Mouse (Mus musculus) 416B (cell line): Measurements from ENCODE around the gene Pdilt.

ENCODE experiments used
- DNase-seq: peaks from one replicate; pipeline ENCODE4 v3.0.0; 2011; ENCODE audit warnings: low read depth

Pdilt gene

GRCm38 (mm10) chr7:119511143-119511542 is 12.1 kb downstream of the Pdilt start:
- DNase-seq: no peak

GRCm38 (mm10) chr7:119490041-119490780 is 33.1 kb downstream of the Pdilt start:
- DNase-seq: no peak

DNA sequence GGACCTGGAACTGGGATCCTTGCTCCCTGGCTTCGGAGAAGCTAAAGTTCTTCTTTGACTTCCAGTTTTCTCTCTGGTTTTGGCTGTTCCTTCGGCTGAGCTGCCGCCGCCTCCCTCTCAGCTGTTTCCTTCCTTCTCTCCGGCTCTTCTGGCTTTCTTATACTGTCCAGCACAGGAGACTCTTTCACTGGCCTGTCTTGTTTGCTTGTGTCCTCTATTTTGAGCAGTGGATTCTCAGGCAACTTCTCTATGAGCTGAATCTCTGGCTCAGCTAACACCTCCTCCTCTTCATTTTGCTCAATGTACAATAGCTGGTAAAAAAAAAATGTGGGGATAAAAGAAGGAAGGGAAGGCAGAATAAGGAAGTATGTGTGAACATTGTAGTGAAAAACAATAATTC is 36.6 kb downstream of the Pdilt start:
- DNase-seq: no peak

DNA sequence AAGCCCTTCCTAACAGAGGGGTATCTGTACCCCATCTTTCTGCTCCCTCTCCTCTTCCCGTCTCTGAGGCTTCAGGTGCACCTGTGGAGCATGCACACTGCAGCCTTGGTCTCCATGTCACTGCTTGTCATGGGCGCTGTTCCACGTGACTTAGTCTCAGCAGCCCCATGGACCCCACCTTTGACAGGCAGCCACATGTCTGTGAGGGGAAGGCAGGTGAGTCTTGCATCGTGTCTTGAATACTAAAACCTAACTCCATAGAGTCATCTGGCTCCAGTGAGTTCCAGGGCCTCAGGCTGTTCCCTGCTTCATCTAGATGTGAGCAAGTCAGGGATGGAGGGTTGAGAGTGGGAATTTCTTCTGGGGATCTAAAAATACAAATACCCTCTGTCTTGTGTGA is 39.1 kb downstream of the Pdilt start:
- no peak for DNase-seq

DNA sequence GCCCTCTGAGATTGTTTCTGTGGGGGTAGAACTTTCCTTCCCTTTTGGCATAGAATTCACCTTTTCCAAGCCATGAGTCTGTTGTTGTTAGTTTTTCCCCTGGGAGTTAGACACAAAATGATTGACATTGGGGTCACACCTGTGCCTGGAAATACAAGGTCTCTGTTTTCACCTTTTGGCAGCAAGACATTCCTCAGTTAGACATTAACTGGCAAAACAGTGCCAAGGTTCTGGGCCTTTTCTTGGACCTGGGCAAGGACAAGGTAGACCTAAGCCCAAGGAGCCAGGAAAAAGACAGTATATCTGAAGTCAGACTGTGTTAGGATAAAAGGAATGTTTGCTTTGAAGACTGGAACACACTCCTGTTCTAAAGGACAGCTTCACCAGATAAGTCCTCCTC is 44.0 kb downstream of the Pdilt start, which contains the start of gene Umod:
TSS of gene Umod (minus strand) at position 27 of the 400 bp plus-strand sequence.
- DNase-seq: no peak

DNA sequence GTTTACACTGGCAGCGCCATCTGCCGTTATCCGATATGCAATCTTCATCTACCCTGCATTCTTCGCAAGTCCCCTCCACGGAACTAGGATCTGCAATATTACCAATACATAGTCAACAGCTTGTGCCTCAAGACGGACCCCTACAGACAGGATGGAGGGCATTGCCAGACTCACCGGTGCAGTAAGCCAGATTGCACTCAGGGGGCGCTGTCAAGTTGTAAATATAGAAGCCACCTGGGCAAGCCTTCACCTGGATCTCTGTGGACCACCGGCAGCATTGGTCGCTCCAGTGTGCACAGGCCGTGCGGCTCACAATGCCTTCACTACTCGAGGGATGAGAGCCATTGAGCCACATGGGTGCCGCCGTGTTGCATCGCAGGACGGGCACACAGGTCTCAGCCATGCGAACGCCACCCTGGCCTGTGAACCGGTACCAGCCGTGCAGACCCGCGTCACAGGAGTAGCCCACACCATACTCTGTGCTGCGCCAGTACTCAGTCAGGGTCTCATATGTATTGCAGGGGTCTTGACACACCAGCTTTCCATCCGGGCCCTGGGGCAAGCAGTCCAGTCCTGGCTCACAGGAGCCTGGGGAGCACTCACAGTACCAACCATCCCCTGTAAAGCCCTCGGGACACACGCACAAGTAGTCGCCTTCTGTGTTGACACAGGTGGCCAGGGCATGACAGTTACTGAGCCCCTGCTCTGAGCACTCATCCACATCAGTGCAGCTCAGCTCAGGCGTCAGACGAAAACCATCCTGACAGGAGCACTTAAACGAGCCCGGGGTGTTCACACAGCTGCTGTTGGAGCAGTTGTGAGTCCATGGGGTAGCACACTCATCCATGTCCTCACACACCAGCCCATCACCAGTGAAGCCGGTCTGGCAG is 46.5 kb downstream of the Pdilt start:
- DNase-seq: no peak

DNA sequence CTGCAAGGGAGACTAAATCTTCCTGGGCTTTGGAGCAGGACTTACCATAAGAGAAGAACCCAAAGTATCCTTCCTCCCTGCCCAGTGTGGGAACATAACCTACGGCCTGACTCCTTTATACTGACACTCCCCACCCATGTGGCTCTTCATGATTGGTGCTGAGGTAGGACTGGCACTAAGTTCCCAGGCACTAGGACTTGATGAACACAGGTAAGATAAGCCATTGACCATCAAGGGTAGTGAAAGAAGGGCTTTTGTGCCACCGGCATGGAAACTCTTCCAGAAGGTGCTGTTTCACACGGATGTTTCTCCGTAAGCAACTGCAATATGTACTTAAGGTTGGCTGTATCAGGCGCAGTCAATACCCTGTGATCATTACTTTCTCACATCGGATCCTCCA is 64.1 kb downstream of the Pdilt start, which contains the start of gene Gp2:
TSS of gene Gp2 (minus strand) at position 101 of the 400 bp plus-strand sequence.
- DNase-seq: no peak

DNA sequence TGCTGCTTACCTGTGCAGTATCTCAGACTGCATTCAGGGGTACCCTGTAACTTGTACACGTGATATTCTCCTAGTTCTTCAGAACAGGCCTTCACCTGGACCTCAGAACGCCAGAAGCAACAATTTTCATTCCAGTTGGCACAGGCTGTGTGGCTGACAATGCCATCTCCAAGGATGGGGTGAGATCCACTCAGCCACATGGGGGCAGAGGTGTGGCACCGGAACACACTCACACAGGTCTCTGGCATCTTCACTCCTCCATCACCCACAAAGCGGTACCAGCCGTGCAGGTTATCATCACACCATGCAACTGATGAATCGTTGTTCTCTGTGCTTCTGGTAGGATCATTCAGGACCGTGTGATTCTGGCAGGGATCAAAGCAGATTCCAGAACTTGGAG is 69.1 kb downstream of the Pdilt start:
- no peak for DNase-seq

- no peak for DNase-seq
Observed at GRCm38 (mm10) chr7:119443849-119444248, 79.4 kb downstream of the Pdilt start.

GRCm38 (mm10) chr7:119441938-119442337 is 81.4 kb downstream of the Pdilt start:
- DNase-seq: peak; percentile 51
